Mouse (Mus musculus) spleen, adult 10 weeks (tissue): ENCODE measurements around the gene Cryz. TPM values are rescaled to one million over a fixed set of nuclear protein-coding genes. Genes with fewer than 3 reads are reported as not detected.

Experiments used
- polyA plus RNA-seq: library from polyadenylated mRNA; stranded (reverse); fragments of 350-450 nt; fragmentation: Illumina TruSeq; extraction: RNeasy Lipid Tissue Mini Kit (QIAGEN cat#74804); gene quantifications from one replicate; pipeline ENCODE4 v1.2.3, GENCODE M21; 2015; ENCODE audit warnings: low replicate concordance; ENCODE audit not compliant: insufficient read depth

The Cryz gene
- 6.3 TPM for polyA plus RNA-seq

DNA sequence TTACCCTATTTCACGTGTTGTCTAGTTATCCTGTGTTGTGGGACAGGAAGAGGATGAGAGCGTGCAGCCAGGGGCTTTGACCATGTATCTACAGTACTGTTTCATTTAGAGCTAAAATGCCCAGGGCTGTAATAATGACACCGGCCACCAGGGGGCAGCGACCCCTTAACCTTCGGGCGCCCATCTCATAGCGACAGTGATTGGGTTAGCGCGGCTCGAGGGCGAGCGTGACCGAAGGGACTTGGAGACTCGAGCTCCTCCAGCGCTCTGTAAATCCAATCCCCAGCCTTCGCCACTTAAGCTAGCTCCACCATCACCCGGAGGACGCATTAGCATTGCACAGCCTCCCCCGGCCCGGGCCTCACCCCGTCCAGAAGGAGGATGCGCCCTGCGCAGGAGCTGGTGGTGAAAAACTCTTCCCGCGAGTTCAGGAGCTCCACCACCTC, at the start of gene Cryz:
Cryz (plus strand) TSS at position 224 of the 446 bp plus-strand sequence.

GRCm38 (mm10) chr3:154596934-154597554, 533 bp downstream of the Cryz start, which contains the start of gene Tyw3:
Gene Tyw3 (minus strand): TSS chr3:154597104.

DNA sequence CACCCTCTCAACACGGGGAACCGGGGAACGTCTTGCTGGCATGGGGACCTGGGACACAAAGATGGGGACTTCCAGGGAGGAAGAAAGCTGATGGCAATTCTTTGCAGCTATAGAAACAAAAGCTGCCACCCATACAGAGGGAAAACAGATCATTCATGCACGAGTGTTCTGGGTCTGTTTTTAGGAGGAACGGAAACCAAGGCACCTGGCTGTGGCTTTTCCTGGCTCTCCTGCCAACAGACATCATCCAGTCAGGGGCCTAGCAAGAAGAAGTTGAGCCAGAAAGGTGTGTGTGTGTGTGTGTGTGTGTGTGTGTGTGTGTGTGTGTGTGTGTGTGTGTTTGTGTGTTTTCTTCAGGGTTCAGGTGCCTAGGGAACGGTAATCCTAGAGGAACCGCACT, 67.0 kb downstream of the Cryz start, which contains the start of gene Erich3:
Erich3 (plus strand) TSS at position 315 of the 400 bp plus-strand sequence.

Other genes starting within 250 kb of the Cryz start
- 5.5 TPM for gene Tyw3, start 393 bp downstream of the Cryz start, polyA plus RNA-seq
- gene Erich3, start 67.1 kb downstream of the Cryz start, polyA plus RNA-seq: 0.12 TPM